In genomic region chr1:186673166-186673565, GRCm38 (mm10) we compare ENCODE assay signal across 21 mouse cellular contexts. TPM values are rescaled to one million over a fixed set of nuclear protein-coding genes. Genes with fewer than 3 reads are reported as not detected.
"Had no signal": no experiment of that assay in that cellular context is flagged by ENCODE, and none has a peak within 500 bp of the region (broad histone marks: within the 10 kb centered on the region; RNA-seq: fewer than 3 reads in every experiment).

No protein-coding gene starts in this region.

- ATAC-seq: lung, postnatal 0 days; midbrain, embryonic 16.5 days had no signal

- H3K4me2 ChIP-seq: lung, embryonic 14.5 days; midbrain, embryonic 12.5 days; neural tube, embryonic 13.5 days; neural tube, embryonic 15.5 days had no signal

- DNase-seq: lung, adult 18-20 months; lung, embryonic 14.5 days; lung, postnatal 14 days; lung, postnatal 36 days; midbrain, embryonic 14.5 days; retina, postnatal 1 day; right cerebral cortex, adult 18-20 months; right cerebral cortex, postnatal 25 days; right cerebral cortex, postnatal 4 days; spleen, adult 18-20 months; thymus, adult 18-20 months; thymus, postnatal 14 days; thymus, postnatal 36 days had no signal

- H3K4me3 ChIP-seq: midbrain, embryonic 10.5 days; midbrain, embryonic 12.5 days; myocyte; neural tube, embryonic 13.5 days; neural tube, embryonic 15.5 days had no signal

- H3K27ac ChIP-seq: midbrain, embryonic 10.5 days; midbrain, embryonic 12.5 days; neural tube, embryonic 13.5 days; neural tube, embryonic 15.5 days had no signal

- H3K27me3 ChIP-seq: midbrain, embryonic 12.5 days; neural tube, embryonic 13.5 days; neural tube, embryonic 15.5 days had no signal

- H3K9ac ChIP-seq: lung, embryonic 14.5 days; midbrain, embryonic 12.5 days; neural tube, embryonic 13.5 days; neural tube, embryonic 15.5 days had no signal

- H3K36me3 ChIP-seq: midbrain, embryonic 10.5 days; midbrain, embryonic 12.5 days; neural tube, embryonic 13.5 days; neural tube, embryonic 15.5 days had no signal

- H3K9me3 ChIP-seq: midbrain, embryonic 10.5 days; midbrain, embryonic 12.5 days; neural tube, embryonic 13.5 days; neural tube, embryonic 15.5 days had no signal

RNA-seq across cellular contexts. Expression of gene Tgfb2, which starts 32.6 kb away (rescaled TPM):
- total RNA-seq: megakaryocyte, adult 5-6 weeks had no signal
